Mouse (Mus musculus): Measurements from ENCODE around the gene Prkg1.

Prkg1 gene

DNA sequence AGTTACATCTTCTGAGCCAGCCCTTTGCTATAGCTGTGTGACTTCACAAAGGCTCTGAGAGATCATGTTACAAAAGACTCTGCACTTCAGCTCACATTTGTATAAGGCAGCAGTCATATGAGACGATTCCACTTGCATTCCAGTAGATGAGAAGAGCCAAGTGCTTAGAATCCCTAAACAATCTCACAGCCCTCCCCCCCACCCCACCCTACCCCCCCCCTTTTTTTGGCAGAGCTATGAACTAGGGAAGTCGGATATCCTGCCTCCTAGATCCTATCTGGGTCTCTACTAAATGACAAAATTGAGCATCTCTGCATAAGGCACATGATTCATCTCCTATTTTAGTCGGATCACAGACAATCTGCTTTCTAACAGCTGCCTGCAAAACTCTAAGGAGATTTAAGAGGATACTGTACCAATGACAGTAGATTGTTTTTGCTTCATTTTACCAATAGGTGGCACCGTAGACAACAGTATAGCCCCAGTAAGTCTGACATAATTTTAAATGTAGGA, 921.7 kb downstream of the Prkg1 start:
- DNase-seq (ENCODE audit: low spot score in 2 of 2), result no peak

DNA sequence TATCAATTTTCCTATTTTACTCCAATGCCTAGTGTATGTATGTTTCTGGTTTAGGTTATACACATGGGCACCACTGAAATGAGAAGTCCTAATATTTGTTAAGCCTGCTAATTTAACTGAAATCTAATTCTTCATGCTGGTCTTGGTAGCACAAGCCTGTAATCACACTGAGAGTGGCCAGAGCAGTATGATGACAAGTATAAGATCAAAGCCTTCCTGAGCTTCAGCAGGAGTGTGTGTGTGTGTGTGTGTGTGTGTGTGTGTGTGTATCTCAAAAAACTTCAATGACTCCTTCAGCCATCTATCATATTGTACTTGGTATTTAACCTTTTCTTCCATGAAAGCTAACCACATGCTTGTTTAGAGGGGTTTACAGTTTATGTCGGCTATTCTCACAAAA, 922.2 kb downstream of the Prkg1 start:
- DNase-seq (ENCODE audit: low spot score in 2 of 2), result no peak

DNA sequence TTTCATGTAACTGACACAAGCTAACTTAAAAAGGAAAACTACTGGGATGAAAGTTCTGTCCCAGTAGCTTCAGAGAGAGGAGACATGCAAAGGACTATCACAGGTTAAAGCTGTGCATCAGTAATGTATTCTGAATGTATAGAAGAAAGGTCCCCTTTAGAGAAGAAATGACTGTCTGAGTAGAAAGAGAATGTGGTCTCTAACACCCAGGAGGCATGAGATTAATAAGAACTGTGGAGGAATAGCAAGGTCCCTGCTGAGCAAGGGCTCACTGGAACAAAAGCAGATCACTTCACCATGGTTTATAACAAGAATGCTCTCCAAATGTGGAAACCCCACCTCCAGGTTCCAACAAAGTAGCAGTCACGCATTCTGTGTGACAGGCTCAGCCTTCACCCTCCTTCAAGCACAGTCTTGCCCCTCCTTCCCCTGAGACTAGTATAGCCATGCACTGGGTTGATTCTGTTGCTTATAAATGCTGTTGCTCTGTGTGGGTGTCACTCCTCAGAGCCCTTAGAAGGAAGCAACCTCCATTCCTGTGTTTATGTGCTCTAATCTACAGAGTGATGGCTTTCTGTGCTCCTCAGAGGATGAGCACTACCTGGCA, 931.7 kb downstream of the Prkg1 start:
- DNase-seq (ENCODE audit: low spot score in 2 of 2), result no peak

DNA sequence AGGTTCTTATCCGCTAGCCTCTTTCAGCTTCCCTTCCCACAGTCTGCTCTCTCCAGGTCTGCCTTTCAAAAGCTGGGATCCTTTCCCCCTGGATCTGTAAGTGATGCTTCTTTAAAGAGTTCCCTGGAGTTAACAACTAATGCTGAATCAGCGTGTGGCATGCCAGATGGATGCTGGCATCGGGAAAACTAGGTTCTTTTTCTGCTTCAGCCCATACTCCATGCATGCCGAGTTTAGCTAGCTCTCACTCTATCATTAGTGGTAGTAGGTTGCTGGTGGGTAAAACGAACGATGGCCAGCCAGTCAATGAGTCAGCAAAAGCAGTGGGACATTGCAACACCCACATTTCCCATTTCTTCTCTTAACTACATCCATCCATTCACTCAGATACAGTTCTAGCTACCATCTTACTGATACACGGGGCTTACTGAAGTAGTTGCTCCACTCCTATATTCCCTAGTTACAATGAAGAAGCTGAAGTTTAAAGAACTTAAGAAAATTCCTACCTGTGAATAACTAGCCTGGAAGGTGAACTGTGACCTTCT, 935.5 kb downstream of the Prkg1 start:
- no peak for DNase-seq (ENCODE audit: low spot score in 2 of 2)

DNA sequence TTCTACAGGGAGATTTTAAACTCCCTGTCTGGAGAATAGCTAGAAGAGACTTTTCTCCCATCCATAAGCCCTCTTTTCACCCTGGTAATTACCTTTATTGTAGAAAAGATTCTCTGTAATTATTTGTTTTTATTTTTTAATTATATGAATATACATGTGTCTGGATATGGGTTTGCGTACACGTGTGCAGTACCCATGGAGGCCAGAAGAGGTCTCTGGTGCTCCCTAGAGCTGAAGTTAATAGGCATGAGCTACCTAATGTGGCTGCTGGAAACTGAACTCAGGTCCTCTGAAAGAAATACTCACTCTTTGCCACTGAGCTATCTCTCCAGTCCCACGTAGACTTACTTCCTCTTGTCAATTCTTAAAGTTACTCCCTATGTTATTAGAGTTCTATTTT, 937.0 kb downstream of the Prkg1 start:
- no peak for DNase-seq (ENCODE audit: low spot score in 2 of 2)

DNA sequence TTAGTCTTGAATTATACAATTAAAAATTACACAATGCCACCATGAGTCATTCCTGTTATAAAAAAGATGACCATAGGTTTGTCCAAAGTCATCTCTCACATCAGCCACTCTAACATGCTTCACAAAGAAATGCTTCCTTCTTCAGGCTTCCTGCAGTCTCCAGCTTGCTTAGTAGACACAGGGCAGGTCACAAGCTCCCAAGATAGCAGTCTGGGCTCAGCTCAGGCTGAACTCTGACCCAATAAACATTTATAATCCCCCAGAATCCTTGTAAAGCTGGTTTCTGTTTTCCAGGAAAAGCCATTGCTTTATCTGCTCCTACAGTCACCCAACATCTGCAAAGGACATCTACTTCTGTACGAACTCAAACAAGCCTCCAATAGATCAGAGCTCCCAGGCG, 938.7 kb downstream of the Prkg1 start:
- DNase-seq (ENCODE audit: low spot score in 2 of 2), result no peak

DNA sequence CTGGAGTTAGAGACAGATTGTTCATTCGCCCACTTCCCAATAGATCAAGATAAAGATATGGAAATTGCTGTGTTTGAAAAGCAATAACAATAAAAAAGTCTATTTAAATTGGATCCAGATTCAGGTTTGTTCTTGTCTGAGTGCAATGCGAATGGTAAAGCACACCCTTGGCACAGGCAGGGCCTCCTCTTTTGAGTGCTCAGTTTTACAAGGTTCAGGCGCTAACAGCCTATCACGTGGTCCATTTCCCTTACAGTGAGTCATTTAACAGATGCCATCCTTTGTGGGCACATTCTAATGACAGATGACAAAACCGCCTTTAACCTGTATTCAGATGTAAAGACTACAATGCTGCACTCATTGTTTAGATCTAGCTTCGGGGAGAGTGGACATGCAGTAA, 949.2 kb downstream of the Prkg1 start:
- DNase-seq (ENCODE audit: low spot score in 2 of 2), result no peak

DNA sequence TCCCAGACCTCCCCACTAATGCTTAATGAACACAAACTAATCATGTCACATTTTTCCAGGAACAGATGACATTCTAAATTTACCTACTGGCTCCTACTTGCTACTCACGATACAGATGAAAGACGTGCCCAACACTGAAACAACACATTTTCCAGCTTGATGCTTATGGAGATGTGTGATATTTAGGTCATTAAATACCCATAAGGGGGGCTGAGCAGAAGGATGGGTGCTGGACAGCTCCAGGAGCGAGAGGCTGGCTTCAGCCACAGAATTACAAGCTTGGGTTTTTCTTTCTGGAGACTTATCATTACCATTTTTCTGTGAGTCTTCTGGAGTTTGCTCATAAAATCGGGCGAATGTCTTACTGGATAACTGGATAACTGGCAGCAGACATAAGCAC, 958.6 kb downstream of the Prkg1 start:
- no peak for DNase-seq (ENCODE audit: low spot score in 2 of 2)

DNA sequence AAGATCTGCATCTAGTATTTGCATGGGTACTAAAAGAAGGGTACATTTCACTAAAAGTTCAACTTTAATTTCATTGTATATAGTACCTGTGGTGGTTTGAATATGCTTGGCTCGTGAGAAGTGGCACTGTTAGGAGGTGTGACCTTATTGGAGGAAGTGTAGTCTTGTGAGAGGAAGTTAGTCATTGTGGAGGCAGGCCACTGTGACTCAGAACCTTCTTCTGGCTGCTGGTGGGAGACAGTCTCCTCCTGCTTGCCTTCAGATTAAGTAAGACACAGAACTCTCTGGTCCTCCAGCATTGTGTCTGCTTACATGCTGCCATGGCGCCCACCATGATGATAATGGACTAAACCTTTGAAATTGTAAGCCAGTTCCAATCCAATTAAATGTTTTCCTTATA, 984.0 kb downstream of the Prkg1 start:
- no peak for DNase-seq (ENCODE audit: low spot score in 2 of 2)

DNA sequence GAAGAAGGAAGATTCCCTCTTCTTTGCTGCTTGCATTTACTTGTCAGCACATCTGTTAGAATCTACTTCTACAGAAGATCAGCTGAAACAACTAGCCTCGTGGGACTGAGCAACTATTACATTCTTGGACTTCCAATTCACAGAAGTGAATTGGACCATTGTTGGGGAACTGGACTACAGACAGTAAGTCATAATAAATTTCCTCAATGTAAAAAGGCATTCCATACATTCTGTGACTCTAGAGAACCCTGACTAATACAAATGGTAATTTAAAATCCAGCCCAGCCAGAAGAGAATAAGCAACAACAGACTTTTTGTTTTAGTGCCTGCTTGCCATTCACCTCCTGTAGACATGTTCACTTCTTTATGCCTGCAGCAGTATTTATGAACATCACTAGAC, 996.5 kb downstream of the Prkg1 start:
- no peak for DNase-seq (ENCODE audit: low spot score in 2 of 2)

DNA sequence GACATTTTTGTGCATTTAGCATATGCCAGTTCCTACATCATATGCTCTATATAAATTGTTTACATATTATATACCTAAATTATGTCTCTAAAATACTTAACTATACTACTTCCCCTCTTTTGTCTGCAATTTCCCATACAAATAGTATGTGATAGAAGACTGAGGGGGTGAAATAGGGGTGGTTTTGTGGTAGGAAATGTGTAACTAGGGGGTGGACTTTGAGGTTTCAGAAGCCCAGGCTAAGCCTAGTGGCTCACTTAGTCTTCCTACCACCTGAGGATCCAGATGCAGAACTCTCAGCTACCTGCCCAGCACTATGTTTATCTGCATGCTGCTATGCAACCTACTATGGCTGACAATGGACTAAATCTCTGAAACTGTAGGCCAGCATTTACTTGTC, 1020.4 kb downstream of the Prkg1 start:
- DNase-seq (ENCODE audit: low spot score in 2 of 2), result no peak

DNA sequence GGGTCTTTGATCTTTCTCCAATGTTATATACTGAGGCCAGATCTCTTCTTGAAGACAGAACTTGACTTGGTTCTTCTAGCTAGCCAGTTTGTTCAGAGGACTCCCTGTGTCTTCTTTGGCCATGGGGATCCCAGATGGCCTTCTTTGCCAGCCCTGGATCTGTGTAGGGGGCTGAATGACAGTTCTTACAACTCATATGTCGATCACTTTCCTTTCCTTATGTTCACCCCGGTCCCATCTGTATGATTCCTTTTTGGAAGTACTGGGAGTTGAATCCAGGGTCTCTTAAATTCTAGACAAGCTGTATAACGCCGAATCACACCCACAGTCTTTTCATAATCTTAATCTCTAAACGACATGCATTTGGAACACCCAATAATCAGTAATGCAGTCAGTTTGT, 1065.7 kb downstream of the Prkg1 start:
- no peak for DNase-seq (ENCODE audit: low spot score in 2 of 2)

DNA sequence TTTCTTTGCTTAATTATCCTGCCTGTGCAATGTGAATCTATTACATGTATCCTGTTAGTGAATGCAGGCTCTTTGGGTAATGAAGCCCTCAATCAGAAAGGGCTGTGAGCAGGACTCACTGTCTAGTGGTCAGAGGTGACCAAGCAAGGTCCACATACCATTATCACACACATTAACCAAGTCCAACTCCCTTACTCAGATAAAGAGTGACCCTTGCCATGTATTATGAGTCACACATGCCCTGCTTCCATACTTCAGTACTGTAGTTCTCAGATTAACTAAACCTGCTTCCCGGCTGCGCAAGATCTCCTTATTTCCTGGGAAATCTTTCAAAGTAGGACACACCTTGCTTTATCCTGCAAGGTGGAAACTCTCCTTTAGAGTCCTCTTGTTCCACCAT, 1073.6 kb downstream of the Prkg1 start:
- no peak for DNase-seq (ENCODE audit: low spot score in 2 of 2)

DNA sequence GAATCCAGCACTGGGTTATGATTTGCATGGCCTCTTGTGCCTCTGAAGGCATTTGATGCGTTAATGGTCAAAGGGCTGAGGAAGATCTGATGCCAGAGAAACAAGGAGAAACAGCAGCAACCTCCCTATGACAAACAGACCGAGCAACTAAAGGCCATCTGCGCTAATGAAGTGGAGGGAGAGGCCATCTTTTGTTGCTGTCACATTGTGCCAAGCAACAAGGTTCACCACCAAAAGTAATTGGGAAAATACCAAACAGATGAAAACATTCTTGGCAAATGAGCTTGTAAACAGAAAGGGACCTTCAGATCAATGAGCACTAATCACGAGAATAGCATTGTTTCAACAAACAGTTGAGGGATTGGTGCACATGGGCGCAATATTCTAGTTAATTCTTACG, 1074.1 kb downstream of the Prkg1 start:
- DNase-seq (ENCODE audit: low spot score in 2 of 2), result no peak

DNA sequence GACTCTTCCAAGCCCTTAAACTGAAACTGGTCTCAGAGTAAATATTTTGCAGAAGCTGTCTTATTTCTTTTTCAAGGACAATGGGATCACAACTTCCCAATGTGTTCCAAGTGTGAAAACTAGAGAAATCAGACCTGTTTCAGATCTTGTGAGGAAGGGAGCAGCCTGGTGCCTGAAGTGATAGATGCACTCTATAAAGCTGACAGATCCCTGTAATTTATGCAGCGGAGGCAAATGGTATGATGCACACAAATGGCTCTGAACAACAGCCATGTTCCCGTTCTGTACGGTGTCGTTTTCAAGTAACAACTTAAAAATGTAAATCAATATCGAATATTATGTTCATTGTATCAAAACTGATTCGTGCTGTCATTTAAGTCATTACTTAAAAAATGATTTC, 1076.9 kb downstream of the Prkg1 start:
- no peak for DNase-seq (ENCODE audit: low spot score in 2 of 2)

DNA sequence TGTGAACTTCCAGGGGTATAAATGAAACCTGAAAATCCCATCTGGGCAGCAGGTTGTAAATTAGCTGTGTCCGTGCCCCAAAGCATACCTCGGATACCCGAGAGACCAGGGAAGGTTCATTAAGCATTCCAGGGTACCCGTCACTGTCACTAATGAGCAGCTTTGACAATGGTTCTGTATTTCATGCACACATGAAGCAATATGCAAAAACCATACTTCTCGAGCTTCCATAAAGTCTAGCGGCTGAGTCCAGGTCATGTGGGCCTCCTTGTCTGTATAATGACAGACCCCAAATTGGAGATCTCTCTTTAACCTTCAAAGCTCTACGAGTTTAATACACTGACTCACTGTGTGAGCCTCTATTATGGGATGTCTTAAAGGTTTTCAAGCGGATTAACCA, 1088.5 kb downstream of the Prkg1 start:
- DNase-seq (ENCODE audit: low spot score in 2 of 2), result no peak

DNA sequence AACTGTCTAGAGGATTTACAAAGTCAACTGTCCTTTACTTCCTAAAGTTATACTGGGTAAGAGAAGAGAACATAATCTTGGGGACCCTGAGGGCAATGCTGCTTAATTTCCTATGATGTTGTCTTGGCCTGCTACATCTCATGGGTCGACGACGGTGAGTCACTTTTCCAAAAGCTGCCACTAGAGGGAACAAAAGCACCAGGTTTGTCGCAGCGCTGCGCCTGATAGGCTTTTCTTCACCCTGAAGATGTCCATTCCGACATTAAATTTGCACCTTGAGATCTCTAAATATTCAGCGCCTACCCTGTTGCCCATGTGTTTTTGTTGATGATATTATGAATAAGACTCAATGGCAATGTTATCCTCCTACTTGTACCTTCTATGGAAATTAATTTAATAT, 1100.6 kb downstream of the Prkg1 start:
- DNase-seq (ENCODE audit: low spot score in 2 of 2), result peak; percentile 4 to 12

DNA sequence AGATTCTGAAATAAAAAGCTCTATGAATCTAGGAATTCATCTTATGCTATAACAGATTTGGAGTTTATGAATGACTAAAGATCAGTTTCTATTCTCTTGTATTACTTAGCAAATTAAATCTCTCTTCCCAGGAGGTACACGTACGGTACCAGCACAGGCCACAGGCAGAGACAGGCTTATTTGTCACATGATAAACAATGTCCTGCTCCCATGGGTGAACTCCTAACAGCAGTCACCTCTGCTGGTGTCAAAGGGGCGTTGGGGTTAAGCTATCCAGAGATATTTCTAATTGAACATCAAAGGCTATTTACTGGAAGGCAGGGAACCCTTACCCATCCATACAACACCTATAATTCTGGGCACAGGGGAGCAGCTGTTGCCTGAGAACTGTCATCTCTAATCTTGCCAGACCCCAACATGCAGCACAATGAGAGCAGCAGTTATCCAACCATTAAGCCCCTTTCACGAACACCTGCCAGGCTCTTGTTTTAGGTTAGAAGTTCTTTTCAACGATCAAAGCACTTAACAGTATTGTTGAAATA, 1122.1 kb downstream of the Prkg1 start:
- DNase-seq (ENCODE audit: low spot score in 2 of 2), result no peak

DNA sequence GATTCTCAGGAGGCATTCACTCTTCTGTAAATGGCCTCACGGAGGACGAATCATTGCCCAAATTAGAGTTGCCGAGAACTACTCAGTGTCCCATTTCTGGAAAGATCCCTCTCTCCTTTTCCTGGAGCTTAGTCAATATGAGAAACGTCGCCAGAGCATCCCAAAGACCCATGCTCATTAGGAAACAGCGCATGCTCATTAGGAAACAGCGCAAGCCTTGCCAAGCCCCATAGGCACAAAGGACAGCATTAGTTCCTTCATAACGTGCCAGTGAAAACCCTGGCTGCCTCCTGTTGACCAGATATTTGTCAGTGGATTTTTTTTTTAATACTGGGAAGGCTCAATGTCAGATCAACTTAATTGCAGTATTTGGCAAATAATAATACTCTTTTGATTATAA, 1127.4 kb downstream of the Prkg1 start:
- no peak for DNase-seq (ENCODE audit: low spot score in 2 of 2)

DNA sequence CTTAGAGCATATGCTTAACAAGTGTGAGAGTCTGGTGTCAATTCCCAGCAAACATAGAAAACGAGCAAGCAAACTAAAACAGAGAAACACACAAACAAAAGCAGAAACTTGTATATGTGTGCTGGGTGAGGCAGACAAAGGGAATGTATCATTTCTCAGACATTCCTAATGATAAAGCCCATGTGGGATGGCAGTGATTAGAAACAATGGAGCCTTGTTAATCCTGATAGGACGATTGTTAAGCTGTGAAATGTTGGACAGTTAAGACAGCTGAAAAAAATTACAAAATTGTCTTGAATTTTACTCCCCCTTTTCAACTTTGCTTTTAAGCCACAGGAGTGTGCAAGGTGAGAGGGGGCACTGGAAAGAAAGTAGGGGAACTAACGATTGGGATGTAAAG, 1133.8 kb downstream of the Prkg1 start:
- no peak for DNase-seq (ENCODE audit: low spot score in 2 of 2)

DNA sequence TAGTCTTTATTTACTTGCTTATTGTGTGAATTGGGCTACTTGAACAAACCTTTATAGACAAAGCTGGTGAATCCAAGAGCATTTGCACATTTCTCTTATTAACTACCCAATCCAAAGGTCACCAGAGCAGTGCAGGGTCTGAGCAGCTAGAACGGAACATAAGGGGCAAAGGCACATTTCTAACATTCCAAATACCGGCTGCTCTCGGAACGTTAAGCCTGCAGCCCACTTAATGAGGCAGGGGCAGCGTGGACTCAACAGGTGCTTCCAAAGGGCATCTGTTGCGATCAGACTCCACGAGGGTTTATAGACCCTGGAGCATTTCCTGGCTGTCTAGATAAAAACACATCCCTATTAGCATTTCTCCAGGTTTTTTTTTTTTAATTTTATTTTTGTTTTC, 1138.8 kb downstream of the Prkg1 start:
- no peak for DNase-seq (ENCODE audit: low spot score in 2 of 2)

DNA sequence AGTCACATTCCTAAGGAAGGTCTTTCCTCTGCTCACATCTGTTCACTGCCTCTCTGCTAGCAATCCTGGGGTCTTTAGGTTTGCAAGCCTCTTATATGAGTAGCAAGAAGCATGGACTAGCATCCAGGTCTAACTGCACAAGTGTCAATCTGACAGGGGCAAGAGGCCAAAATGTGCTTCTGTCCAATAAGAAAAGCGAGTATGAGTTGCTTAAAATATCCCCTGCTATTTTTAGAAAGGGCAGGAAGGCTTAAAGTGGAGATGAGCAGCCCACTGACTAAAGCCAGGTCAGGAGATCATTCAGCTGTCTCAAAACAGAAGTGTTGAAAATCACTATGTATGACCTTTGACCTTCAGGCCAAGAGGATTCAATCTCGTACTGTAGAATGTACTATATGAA, 1139.4 kb downstream of the Prkg1 start:
- DNase-seq (ENCODE audit: low spot score in 2 of 2), result no peak

DNA sequence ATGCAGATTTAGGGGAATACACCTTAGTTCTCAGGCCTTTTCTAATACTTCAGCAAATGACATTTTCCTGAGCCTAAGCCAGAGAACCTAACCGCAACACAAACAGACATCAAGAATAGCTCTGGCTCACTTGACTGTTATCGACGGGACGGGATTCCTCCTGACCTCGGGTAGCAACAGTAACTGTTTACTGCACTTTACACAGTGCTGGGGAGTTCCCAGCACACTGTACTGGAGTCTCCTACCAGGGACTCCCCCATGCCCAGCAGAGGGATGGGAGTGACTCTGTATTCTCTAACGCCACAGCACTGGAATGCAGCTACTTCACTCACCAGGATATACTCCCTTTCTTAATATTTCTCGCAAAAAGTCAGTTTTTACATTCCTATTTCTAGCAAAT, 1141.2 kb downstream of the Prkg1 start:
- no peak for DNase-seq (ENCODE audit: low spot score in 2 of 2)
